Mouse (Mus musculus): ENCODE measurements around the gene Lcmt1. TPM values are rescaled to one million over a fixed set of nuclear protein-coding genes. Genes with fewer than 3 reads are reported as not detected.
A peak's percentile ranks its signal among the peaks of the same experiment; 100 is the strongest.

Lcmt1 gene
- polyA plus RNA-seq, 1 experiment from 2014 or later: 50.2 TPM

DNA sequence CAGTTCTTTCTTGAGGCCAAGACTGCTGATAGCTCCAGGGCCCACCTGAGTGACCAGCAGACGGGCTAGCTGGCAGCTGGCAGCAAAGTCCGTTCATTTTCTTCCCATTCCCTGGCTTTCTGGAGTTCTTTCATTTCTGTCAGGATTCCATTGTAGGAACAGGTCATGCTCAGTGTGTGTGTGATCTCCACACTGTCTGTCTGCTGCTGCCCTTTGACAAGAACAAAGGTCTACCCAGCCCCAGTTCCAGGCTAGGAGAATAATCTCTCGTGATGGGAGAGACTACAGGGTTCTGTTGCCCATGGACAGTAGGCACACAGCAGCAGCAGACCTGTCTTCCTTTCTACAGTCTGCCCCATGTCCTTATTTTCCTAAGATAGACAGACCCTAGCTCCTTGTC lies 48.1 kb downstream of the Lcmt1 start:
- H3K36me3 ChIP-seq: peaks cover 27% of the 10 kb centered on the region
- H3K27ac ChIP-seq: no peak overlapping the region
- H3K4me3 ChIP-seq: no peak overlapping the region
- 89% methylated on average over 3 of the region's 3 CpGs for WGBS
- DNase-seq (ENCODE audit: low spot score): no peak
- no peaks in the 10 kb centered on the region for H3K9me3 ChIP-seq
- H3K4me1 ChIP-seq: no peaks in the 10 kb centered on the region
- H3K27me3 ChIP-seq (ENCODE audit: insufficient read depth, poor library complexity, severe bottlenecking): no peaks in the 10 kb centered on the region

DNA sequence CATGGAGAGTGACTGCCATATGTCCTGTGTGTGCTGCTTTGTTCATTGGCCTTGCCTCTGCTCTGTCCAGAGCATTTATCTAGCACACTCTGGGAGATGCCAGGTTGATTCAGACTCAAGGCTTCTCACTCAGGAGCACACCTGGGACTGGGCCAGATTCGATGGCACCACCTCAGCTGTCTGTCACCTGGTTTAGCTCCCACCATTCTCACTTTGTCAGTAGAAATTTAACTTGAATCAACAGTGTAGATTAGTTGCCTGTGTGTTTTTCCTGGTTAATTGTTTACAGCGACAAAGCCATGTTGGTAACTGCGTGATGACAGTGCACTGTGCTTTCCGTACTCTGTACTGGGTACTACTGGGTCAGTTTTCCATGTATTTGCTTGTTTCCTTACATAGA lies 50.4 kb downstream of the Lcmt1 start:
- 91% methylated on average over 4 of the region's 4 CpGs for WGBS
- DNase-seq (ENCODE audit: low spot score): no peak
- Histone ChIP-seq H3K4me3 (no peak overlapping the region), H3K27ac (no peak overlapping the region), H3K36me3 (peaks cover 46% of the 10 kb centered on the region), H3K4me1 (peaks cover 4% of the 10 kb centered on the region), H3K9me3 (no peaks in the 10 kb centered on the region), H3K27me3 (ENCODE audit: insufficient read depth, poor library complexity, severe bottlenecking) (no peaks in the 10 kb centered on the region)

DNA sequence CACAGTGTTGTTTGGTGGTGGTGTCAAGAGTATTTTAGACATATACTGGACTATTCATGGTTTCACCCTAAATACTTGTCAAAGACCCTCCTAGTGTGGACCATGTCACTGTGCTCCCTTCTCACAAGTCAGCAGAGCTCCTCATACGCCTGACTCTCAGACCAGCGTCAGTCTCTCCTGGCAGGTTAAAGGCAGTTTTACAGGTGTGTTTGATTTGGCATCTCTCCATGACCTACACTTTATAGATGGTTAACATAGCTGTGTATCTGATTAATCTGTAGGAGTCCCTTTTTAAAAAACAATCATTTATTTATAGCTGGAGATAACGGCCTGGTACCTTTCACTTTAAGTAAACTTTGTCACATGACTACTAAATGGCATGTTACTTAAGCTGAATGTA lies 52.4 kb downstream of the Lcmt1 start:
- 85% methylated on average over 3 of the region's 3 CpGs for WGBS
- H3K27me3 ChIP-seq (ENCODE audit: insufficient read depth, poor library complexity, severe bottlenecking): no peaks in the 10 kb centered on the region
- no peaks in the 10 kb centered on the region for H3K9me3 ChIP-seq
- DNase-seq (ENCODE audit: low spot score): no peak
- peaks cover 46% of the 10 kb centered on the region for H3K36me3 ChIP-seq
- H3K27ac ChIP-seq: no peak overlapping the region
- no peak overlapping the region for H3K4me3 ChIP-seq
- peaks cover 14% of the 10 kb centered on the region for H3K4me1 ChIP-seq

DNA sequence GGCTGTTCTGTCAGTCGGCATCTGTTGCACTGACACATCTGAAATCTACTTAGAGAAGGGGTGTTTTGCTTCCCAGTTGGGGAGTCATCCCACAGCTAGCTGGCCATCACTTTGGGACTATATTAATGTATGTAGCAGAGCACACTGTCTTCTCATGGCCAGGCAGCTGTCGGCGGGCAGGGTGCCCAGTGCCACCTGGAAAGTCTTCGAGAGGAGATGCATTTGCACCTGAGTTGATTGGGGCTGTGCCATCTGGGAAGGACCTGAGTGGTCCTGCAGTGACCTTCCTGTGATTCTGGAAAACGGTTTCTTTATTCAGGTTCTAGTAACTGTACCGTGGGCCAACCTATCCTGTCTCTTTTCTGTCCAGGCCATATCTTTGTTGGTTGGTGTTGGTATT lies 54.7 kb downstream of the Lcmt1 start:
- H3K4me1 ChIP-seq: peaks cover 14% of the 10 kb centered on the region
- H3K27ac ChIP-seq: no peak overlapping the region
- no peaks in the 10 kb centered on the region for H3K9me3 ChIP-seq
- H3K4me3 ChIP-seq: no peak overlapping the region
- H3K27me3 ChIP-seq (ENCODE audit: insufficient read depth, poor library complexity, severe bottlenecking): no peaks in the 10 kb centered on the region
- peaks cover 56% of the 10 kb centered on the region for H3K36me3 ChIP-seq
- no peak for DNase-seq (ENCODE audit: low spot score)
- 88% methylated on average over 6 of the region's 6 CpGs for WGBS

DNA sequence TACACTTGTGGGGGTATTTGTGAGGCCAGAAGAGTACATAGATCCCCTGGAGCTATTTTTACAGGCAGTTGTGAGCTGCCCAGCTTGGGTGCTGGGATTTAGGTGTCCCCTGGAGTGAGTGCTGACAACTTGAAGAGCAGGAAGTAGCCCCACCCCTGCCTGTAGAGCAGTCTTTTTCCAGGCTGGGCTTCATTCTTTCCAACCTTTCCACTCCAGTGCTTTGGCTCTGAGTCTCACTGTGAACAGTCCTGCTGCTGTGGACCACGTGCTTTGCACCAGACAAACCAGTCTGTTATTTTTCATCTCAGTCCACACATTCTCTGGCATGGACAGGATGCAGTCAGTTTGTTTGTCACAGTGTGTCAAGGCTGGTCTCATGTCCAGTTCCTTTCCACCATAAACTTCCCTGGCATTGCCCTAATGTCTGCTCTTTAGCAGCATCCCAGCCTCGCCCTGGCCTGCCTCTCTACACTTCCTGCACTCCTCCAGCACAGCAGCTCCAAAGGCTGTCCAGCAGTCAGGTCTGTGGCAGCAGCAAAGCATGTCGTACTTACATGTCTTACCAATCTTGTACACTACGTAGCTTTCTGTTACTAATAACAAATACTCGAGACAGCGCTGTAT lies 55.7 kb downstream of the Lcmt1 start:
- Histone ChIP-seq H3K9me3 (no peaks in the 10 kb centered on the region), H3K36me3 (peaks cover 56% of the 10 kb centered on the region), H3K27ac (no peak overlapping the region; the same call in 1 of the 2 replicates), H3K27me3 (ENCODE audit: insufficient read depth, poor library complexity, severe bottlenecking) (no peaks in the 10 kb centered on the region), H3K4me3 (no peak overlapping the region), H3K4me1 (peaks cover 14% of the 10 kb centered on the region)
- no peak for DNase-seq (ENCODE audit: low spot score)
- WGBS: 70% methylated on average over 6 of the region's 6 CpGs

DNA sequence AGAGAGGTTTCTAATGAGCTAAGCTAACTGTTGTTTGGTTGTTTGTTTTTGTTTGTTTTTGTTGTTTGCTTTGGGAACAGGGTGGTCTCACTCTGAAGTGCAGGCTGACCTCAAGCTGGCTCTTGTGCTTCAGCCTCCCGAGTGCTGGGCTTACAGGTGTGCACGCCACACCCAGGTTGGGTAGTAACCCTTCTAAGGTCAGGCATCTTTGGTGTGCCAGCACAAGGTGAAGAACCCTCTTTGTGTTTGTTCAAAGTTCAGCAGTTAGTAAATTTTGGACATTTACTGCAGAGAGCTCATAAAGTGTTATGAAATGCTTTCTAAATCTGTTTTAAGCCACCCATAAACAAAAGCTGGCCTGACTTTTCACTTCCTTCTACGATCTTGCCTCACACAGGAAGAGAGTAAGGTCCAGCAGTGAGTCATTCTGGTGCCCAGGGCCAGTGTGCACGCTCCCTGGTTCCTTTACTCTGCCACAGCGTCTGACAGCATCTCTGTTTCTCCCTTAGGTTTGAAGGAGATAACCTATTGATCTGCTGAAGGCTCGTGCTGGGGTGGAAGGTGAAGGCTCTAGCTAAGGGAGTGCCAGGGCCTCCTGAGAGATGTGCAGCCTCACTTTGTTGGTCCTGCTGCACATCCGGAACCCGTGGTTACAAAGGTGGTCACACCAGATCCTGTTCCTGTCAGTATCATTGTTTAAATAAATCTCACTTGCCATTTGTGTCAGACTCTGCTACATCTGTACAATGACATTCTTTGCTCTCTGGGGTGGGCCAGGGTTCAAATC lies 60.2 kb downstream of the Lcmt1 start:
- no peak overlapping the region for H3K4me3 ChIP-seq
- no peak overlapping the region for H3K27ac ChIP-seq
- DNase-seq (ENCODE audit: low spot score): peak; percentile 71
- H3K27me3 ChIP-seq (ENCODE audit: insufficient read depth, poor library complexity, severe bottlenecking): no peaks in the 10 kb centered on the region
- WGBS: 69% methylated on average over 8 of the region's 8 CpGs
- H3K9me3 ChIP-seq: no peaks in the 10 kb centered on the region
- peaks cover 32% of the 10 kb centered on the region for H3K36me3 ChIP-seq
- H3K4me1 ChIP-seq: peaks cover 10% of the 10 kb centered on the region

DNA sequence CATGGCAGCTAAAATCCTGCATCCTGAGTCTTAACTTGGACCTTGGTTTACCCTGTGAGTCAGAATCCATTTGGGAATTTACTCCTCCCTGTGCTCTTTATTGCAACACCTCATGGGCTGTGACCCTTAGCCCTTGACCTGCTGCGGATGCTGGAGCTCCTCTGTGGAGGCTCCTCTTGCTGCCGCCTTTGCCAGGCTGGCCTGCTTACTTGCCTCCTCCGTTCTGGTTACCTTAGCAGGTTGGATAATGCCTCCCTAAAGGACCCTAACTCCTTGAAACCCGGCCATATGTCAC lies 60.8 kb downstream of the Lcmt1 start:
- H3K4me1 ChIP-seq: peaks cover 8% of the 10 kb centered on the region
- no peaks in the 10 kb centered on the region for H3K27me3 ChIP-seq (ENCODE audit: insufficient read depth, poor library complexity, severe bottlenecking)
- no peaks in the 10 kb centered on the region for H3K9me3 ChIP-seq
- no peak overlapping the region for H3K4me3 ChIP-seq
- no peak overlapping the region for H3K27ac ChIP-seq
- peaks cover 32% of the 10 kb centered on the region for H3K36me3 ChIP-seq
- WGBS: 83% methylated on average over 4 of the region's 4 CpGs
- DNase-seq (ENCODE audit: low spot score): peak; percentile 65

DNA sequence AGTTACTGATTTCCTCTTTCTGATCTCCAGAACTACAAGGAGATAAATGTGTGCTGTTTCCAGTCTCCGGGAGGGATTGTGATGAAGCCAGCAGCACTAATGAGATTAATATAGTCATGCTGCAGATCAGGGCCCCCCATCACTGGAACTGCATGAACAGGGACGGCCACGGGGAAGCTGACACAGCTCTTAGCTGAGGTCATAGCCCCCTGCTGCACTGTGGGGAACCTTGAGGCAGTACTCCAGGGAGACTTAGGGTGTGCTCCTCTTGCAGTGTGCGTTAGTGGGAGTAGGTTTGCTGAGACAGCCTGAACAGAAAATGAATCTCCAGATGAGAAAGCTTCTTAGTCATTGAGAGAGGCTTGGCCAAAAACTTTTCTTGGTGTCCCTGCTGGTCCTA lies 61.6 kb downstream of the Lcmt1 start:
- peak; percentile 70 for DNase-seq (ENCODE audit: low spot score)
- peaks cover 32% of the 10 kb centered on the region for H3K36me3 ChIP-seq
- H3K9me3 ChIP-seq: no peaks in the 10 kb centered on the region
- no peaks in the 10 kb centered on the region for H3K4me1 ChIP-seq
- H3K27me3 ChIP-seq (ENCODE audit: insufficient read depth, poor library complexity, severe bottlenecking): no peaks in the 10 kb centered on the region
- 87% methylated on average over 4 of the region's 4 CpGs for WGBS
- no peak overlapping the region for H3K4me3 ChIP-seq
- no peak overlapping the region for H3K27ac ChIP-seq

DNA sequence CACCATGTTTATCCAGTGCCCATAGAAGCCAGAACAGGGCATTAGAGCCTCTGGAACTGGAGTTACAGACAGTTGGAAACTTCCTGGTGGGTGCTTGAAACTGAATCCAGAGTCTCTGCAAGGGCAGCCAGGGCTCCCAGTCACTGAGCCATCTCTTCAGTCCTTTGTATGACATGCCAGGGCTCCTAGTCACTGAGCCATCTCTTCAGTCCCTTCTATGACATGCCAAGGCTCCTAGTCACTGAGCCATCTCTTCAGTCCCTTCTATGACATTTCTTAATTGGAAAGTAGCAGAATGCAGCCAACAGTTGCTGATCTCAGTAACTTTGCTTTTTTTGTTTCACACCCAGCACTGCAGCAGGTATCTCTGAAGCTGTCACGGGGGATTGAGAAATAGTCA lies 72.5 kb downstream of the Lcmt1 start:
- H3K4me1 ChIP-seq: no peaks in the 10 kb centered on the region
- no peaks in the 10 kb centered on the region for H3K9me3 ChIP-seq
- WGBS: 67% methylated on average over 1 of the region's 1 CpGs
- H3K27me3 ChIP-seq (ENCODE audit: insufficient read depth, poor library complexity, severe bottlenecking): no peaks in the 10 kb centered on the region
- H3K36me3 ChIP-seq: no peaks in the 10 kb centered on the region
- peak; percentile 53 for DNase-seq (ENCODE audit: low spot score)
- H3K4me3 ChIP-seq: no peak overlapping the region
- no peak overlapping the region for H3K27ac ChIP-seq

DNA sequence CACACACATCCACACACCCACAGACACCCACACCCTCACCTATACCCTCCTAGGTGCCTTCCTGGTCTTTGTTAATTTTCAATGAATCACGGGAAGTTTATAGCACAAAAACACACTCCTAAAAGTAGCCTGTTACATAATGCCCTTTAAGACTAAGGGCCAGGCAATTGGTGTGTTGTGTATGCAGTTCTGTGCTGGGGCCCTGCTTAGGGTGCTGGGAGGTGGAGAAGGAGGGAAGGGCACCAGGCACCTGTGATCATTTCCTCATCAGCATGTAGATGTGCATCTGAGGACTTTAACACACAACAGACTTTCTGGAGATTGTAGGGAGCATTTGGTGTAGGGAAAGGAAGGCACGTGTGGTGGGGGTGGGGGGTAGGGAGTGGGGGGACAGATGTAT lies 79.2 kb downstream of the Lcmt1 start:
- no peaks in the 10 kb centered on the region for H3K27me3 ChIP-seq (ENCODE audit: insufficient read depth, poor library complexity, severe bottlenecking)
- WGBS: 82% methylated on average over 2 of the region's 2 CpGs
- H3K27ac ChIP-seq: no peak overlapping the region
- no peak overlapping the region for H3K4me3 ChIP-seq
- DNase-seq (ENCODE audit: low spot score): peak; percentile 61
- no peaks in the 10 kb centered on the region for H3K36me3 ChIP-seq
- H3K9me3 ChIP-seq: no peaks in the 10 kb centered on the region
- H3K4me1 ChIP-seq: peaks cover 6% of the 10 kb centered on the region; the same call in 1 of the 2 replicates

DNA sequence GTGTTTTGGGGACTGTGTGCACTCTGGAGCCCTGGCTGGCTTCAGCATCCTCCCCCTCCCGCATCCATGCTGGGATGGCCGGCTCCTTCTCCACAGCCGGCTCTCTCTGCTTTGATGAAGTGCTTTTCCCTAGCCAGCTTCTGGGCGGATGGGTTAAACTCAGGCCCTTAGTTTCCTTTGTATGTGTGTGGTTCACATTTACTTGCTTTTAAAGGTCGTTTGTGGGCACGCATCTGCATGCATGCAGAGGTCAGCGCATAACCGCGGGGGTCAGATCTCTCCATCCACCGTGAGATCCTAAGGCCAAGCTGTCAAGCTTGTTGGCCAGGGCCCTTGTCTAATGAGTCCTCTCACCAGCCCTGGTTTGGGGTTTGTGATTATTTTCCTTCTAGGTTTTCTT lies 80.1 kb downstream of the Lcmt1 start:
- peak; percentile 68 for DNase-seq (ENCODE audit: low spot score)
- 73% methylated on average over 10 of the region's 10 CpGs for WGBS

DNA sequence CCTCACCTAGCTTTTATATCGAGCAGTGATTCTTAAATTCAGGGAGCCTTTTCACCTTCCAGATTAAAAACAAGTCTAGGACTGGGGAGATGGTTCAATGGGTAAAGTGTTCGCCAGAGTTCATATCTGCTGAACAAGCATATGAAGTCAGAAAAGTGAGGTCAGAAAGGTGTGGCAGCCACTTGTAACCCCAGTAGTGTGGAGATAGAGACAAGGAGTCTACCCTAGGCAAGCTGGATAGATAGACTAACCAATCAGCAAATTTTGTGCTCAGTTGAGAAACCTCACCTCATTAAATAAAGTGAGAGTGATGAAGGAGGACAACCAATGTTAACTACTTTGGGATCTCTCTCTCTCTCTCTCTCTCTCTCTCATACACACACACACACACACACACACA lies 80.9 kb downstream of the Lcmt1 start:
- Histone ChIP-seq H3K9me3 (no peaks in the 10 kb centered on the region), H3K4me3 (no peak overlapping the region), H3K27ac (no peak overlapping the region), H3K36me3 (no peaks in the 10 kb centered on the region), H3K27me3 (ENCODE audit: insufficient read depth, poor library complexity, severe bottlenecking) (no peaks in the 10 kb centered on the region), H3K4me1 (peaks cover 7% of the 10 kb centered on the region; the same call in 1 of the 2 replicates)
- WGBS: 78% methylated on average over 2 of the region's 2 CpGs
- DNase-seq (ENCODE audit: low spot score): peak; percentile 20

More for the DNA sequence above, 80.1 kb downstream of the Lcmt1 start:
- Histone ChIP-seq H3K27me3 (ENCODE audit: insufficient read depth, poor library complexity, severe bottlenecking) (no peaks in the 10 kb centered on the region), H3K9me3 (no peaks in the 10 kb centered on the region), H3K4me3 (no peak overlapping the region), H3K36me3 (no peaks in the 10 kb centered on the region), H3K27ac (no peak overlapping the region), H3K4me1 (peaks cover 7% of the 10 kb centered on the region; the same call in 1 of the 2 replicates)

DNA sequence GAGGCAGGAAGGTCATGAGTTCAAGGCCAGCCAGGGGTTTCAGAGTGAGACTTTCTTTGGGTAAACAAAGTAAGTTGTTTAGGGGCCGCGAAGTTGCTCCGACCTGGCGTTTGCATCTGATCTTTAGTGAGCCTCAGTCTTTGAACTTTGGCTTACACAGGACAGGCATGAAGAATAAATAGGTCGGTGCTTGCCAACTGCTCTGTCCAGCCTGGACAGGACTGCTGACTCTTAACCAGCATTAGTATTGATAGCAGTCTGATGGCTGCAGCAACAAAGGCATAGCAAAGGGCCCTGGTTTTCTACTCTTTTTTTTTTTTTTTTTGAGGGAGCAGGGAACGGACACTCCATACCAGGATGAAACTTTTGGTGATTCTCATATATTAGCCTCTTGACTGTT lies 83.0 kb downstream of the Lcmt1 start:
- peaks cover 7% of the 10 kb centered on the region; the same call in 1 of the 2 replicates for H3K4me1 ChIP-seq
- DNase-seq (ENCODE audit: low spot score): peak; percentile 52
- H3K9me3 ChIP-seq: no peaks in the 10 kb centered on the region
- 71% methylated on average over 6 of the region's 6 CpGs for WGBS
- no peak overlapping the region for H3K4me3 ChIP-seq
- H3K36me3 ChIP-seq: no peaks in the 10 kb centered on the region
- no peaks in the 10 kb centered on the region for H3K27me3 ChIP-seq (ENCODE audit: insufficient read depth, poor library complexity, severe bottlenecking)
- H3K27ac ChIP-seq: no peak overlapping the region
